Mouse (Mus musculus): Measurements from ENCODE around the gene Marveld3.

Gene Marveld3

DNA sequence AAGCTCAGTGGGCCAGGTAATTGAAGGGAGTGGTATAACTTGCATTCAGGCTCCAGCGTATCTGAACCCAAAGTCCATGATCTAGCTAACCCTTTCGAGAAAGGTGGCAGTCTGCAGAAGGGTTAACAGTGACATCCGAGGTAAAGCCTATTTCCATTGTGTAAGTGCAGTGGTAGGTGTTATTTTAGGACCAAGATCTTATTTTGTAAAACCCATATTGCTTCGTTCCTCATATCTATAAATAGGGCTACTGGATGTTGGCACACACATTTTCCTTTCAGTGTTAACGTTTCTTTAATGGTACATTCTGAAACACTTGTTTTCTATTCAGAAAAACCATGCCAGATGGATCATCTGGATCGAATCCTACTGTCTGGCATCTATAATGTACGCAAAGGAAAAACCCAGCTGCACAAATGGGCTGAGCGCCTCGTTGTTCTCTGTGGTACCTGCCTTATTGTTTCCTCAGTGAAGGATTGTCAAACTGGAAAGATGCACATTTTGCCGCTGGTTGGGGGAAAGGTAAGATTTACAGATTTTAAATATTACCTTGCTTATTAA lies 58.0 kb downstream of the Marveld3 start:
- peak; percentile 50 to 64 for DNase-seq (ENCODE audit: low spot score in 2 of 2)

DNA sequence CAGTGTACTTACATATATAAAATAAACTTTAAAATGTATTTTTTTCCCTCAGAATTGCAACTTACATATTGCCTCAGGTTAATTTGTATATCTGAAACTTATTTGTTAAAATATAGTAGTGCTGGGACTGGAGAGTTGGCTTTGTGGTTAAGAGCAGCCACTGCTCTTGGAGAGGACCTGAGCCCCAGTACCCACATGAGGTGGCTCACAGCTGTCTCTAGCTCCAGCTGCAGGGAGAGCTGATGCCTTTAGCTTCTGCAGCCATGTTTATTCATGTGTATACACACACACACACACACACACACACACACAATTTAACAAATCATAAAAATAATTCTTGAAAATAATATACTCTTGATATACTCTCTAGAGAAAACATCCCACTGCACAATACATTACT lies 59.6 kb downstream of the Marveld3 start:
- DNase-seq (ENCODE audit: low spot score in 2 of 2) = no peak

All from right cerebral cortex, postnatal 10 days (tissue).